Mouse (Mus musculus): ENCODE results near the gene Dnajc4.

DNA sequence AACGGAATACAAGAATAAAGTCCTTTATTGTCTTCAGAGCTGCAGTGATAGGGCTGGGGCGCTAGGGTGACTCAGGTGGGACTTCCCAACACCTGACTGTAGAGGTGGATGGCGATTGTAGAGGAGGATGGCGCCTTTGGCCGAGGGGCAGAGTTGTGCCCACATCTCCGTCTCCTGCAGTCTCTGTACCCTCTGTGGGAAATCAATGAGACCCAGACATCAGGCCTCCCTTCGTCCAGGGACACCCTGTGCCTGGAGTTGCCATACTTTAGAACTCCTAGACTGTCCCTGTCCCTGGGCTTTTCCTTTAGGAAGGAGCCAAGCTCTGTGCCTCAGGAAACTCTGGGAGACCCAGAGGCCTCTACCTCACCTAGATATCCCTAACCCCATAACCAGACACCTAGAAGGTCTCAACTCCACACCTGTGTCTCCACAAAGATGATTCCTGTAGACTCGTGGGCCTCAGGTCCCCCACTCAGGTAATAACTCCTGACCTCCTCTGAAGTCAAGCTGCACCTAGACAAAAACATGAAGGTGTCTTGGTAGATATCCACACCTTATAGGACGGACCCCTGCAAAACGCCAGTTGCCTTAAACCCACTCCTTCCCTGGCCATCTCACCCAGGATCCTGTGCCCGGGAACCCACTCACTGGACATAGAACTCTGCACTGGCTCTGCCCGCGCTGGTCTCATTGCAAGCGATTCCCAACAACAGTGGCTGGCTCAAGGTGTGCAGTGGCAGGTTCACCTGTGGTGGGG is 819 bp upstream of the Dnajc4 start:
- TF ChIP-seq CTCF (IDR thresholded peaks at IDR 0.05; ENCODE audit: borderline replicate concordance, control insufficient read depth, extremely low read depth, insufficient read depth, low read length, poor library complexity) (no peak), POLR2A (IDR thresholded peaks at IDR 0.05; ENCODE audit: control insufficient read depth, extremely low read depth, insufficient read depth, low read length, poor library complexity) (no peak)

Measured in thymus, adult 2 months (tissue).